Comparison of ENCODE assay signal across 11 mouse cellular contexts in the genomic region with DNA sequence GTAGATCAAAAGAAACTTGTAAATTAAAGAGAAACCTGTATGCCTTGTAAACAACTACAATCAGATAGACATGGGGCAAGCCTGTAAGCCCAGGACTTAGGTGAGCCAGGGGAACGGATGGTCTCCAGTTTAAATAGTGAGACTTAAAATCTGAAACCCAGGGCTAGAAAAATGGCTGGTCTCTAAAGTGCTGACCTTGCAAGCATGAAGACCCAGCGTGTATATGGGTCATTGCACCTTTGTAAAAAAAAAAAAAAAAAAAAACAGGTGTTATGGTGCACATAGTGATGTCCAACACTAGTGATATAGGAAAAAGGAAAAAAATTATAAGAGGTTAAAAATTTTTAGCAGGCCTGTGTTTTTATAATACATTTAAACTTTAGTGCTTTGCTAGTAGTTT. TPM values are rescaled to one million over a fixed set of nuclear protein-coding genes. Genes with fewer than 3 reads are reported as not detected.
DNase-seq lines count a peak whose midpoint lies in the region; ATAC-seq and TF ChIP-seq lines count a peak whose summit lies in the region.
"Had no signal": no experiment of that assay in that cellular context is flagged by ENCODE, and none has a peak within 500 bp of the region (broad histone marks: within the 10 kb centered on the region; RNA-seq: fewer than 3 reads in every experiment).

No protein-coding gene starts in this region.

- ATAC-seq in erythroblast, adult 5-6 weeks (replicated peaks; ENCODE audit: low FRiP score, poor library complexity, severe bottlenecking), result no peak
- ATAC-seq in liver, embryonic 11.5 days (replicated peaks; ENCODE audit: low FRiP score), result no peak
- ATAC-seq in limb, embryonic 13.5 days (ENCODE audit: low FRiP score, low read depth), result no peak
- ATAC-seq in midbrain, postnatal 0 days (ENCODE audit: low FRiP score), result no peak

- H3K9me3 ChIP-seq in erythroblast, embryonic 14.5 days (ENCODE audit: control insufficient read depth, low read length), result no peaks in the 10 kb centered on the region
- no peaks in the 10 kb centered on the region for H3K9me3 ChIP-seq in liver, embryonic 11.5 days (ENCODE audit: control insufficient read depth, low read length)
- no peaks in the 10 kb centered on the region for H3K9me3 ChIP-seq in limb, embryonic 13.5 days
- no peaks in the 10 kb centered on the region for H3K9me3 ChIP-seq in midbrain, postnatal 0 days (ENCODE audit: low read length)
- H3K9me3 ChIP-seq: stomach, embryonic 15.5 days had no signal

- no peak for TF ChIP-seq CTCF in midbrain, postnatal 0 days (IDR thresholded peaks at IDR 0.05)

- H3K27ac ChIP-seq in liver, embryonic 11.5 days (ENCODE audit: low read depth, low read length), result no peak overlapping the region
- no peak overlapping the region for H3K27ac ChIP-seq in limb, embryonic 13.5 days
- no peak overlapping the region for H3K27ac ChIP-seq in midbrain, postnatal 0 days (ENCODE audit: low read depth, low read length)
- H3K27ac ChIP-seq: stomach, embryonic 15.5 days had no signal

- no peak for DNase-seq in liver, embryonic 11.5 days (ENCODE audit: low spot score)
- DNase-seq in liver, result no peak
- DNase-seq in midbrain, postnatal 0 days (ENCODE audit: low spot score), result no peak
- DNase-seq in Muller cell, postnatal 12 days (ENCODE audit: inconsistent ontology term), result no peak
- no peak for DNase-seq in layer of hippocampus, postnatal 10 days (ENCODE audit: low spot score in 2 of 2)
- DNase-seq: cerebellum, adult 2 months had no signal

- peak overlapping the region; percentile 82 for H3K4me3 ChIP-seq in erythroblast, embryonic 14.5 days (replicated peaks)
- peak overlapping the region; percentile 81 for H3K4me3 ChIP-seq in liver, embryonic 11.5 days (ENCODE audit: low read depth, low read length)
- no peak overlapping the region for H3K4me3 ChIP-seq in limb, embryonic 13.5 days
- no peak overlapping the region for H3K4me3 ChIP-seq in midbrain, postnatal 0 days (ENCODE audit: low read depth, low read length)

- no peak overlapping the region for H3K9ac ChIP-seq in liver, embryonic 11.5 days (ENCODE audit: low read depth, low read length)
- H3K9ac ChIP-seq in limb, embryonic 13.5 days, result no peak overlapping the region
- no peak overlapping the region for H3K9ac ChIP-seq in midbrain, postnatal 0 days (replicated peaks; ENCODE audit: low read length, poor library complexity, severe bottlenecking)

- H3K4me2 ChIP-seq in liver, embryonic 11.5 days, result peak overlapping the region; percentile 70
- H3K4me2 ChIP-seq in limb, embryonic 13.5 days (replicated peaks), result peak overlapping the region; percentile 84
- peak overlapping the region; percentile 58; the same call in 1 of the 2 replicates for H3K4me2 ChIP-seq in midbrain, postnatal 0 days (ENCODE audit: low read depth, low read length, poor library complexity, severe bottlenecking)

- WGBS in liver, embryonic 11.5 days, result 78% methylated on average over 2 of the region's 2 CpGs
- WGBS in limb, embryonic 13.5 days, result 87% methylated on average over 2 of the region's 2 CpGs
- 72% methylated on average over 2 of the region's 2 CpGs for WGBS in midbrain, postnatal 0 days

- H3K36me3 ChIP-seq in erythroblast, embryonic 14.5 days (ENCODE audit: control insufficient read depth), result peaks cover 7% of the 10 kb centered on the region
- H3K36me3 ChIP-seq in liver, embryonic 11.5 days (ENCODE audit: control insufficient read depth, insufficient read depth, low read length), result no peaks in the 10 kb centered on the region
- no peaks in the 10 kb centered on the region for H3K36me3 ChIP-seq in limb, embryonic 13.5 days
- H3K36me3 ChIP-seq in midbrain, postnatal 0 days (ENCODE audit: insufficient read depth, low read length), result no peaks in the 10 kb centered on the region
- H3K36me3 ChIP-seq: stomach, embryonic 15.5 days had no signal

- H3K27me3 ChIP-seq in erythroblast, embryonic 14.5 days (ENCODE audit: control insufficient read depth), result no peaks in the 10 kb centered on the region
- H3K27me3 ChIP-seq in liver, embryonic 11.5 days (replicated peaks; ENCODE audit: control insufficient read depth, insufficient read depth, low read length), result no peaks in the 10 kb centered on the region
- no peaks in the 10 kb centered on the region for H3K27me3 ChIP-seq in limb, embryonic 13.5 days
- no peaks in the 10 kb centered on the region for H3K27me3 ChIP-seq in midbrain, postnatal 0 days (ENCODE audit: insufficient read depth, low read length)
- H3K27me3 ChIP-seq: stomach, embryonic 15.5 days had no signal

- H3K4me1 ChIP-seq in erythroblast, embryonic 14.5 days (ENCODE audit: control insufficient read depth), result peaks cover 30% of the 10 kb centered on the region
- peaks cover 6% of the 10 kb centered on the region; the same call in 1 of the 2 replicates for H3K4me1 ChIP-seq in liver, embryonic 11.5 days (replicated peaks; ENCODE audit: control insufficient read depth, insufficient read depth, low read length)
- peaks cover 7% of the 10 kb centered on the region for H3K4me1 ChIP-seq in limb, embryonic 13.5 days
- H3K4me1 ChIP-seq in midbrain, postnatal 0 days (ENCODE audit: insufficient read depth, low read length), result no peaks in the 10 kb centered on the region; the same call in 1 of the 2 replicates
- H3K4me1 ChIP-seq: stomach, embryonic 15.5 days had no signal

RNA-seq across cellular contexts. Expression of a gene that starts 1.1 kb away (rescaled TPM):
- polyA plus RNA-seq in erythroblast, embryonic 14.5 days (2012), result 0.33 and 0.39 TPM in 2 replicates
- total RNA-seq in erythroblast, adult 5-6 weeks (2015; ENCODE audit: low replicate concordance), result 227 and 257 TPM in 2 replicates
- total RNA-seq in erythroblast, adult 5-6 weeks (2017; ENCODE audit: low replicate concordance), result 281 and 320 TPM in 2 replicates
- 13.3 and 15.8 TPM in 2 replicates for polyA plus RNA-seq in liver, embryonic 11.5 days (2014; fragmentation: Nextera tagmentation; extraction: Ambion mirVana)
- polyA plus RNA-seq in limb, embryonic 13.5 days (2015; fragmentation: Nextera tagmentation; extraction: Ambion mirVana), result 17.8 and 18.5 TPM in 2 replicates
- total RNA-seq in midbrain, postnatal 0 days (2014; rRNA removed), result 12.1 and 14.4 TPM in 2 replicates
- 8.6 and 10.8 TPM in 2 replicates for polyA plus RNA-seq in midbrain, postnatal 0 days (2015; fragmentation: Nextera tagmentation; extraction: Ambion mirVana)
- total RNA-seq in layer of hippocampus, postnatal 10 days (2021), result 10 to 100 TPM; 16.1 to 18.5 TPM

RNA-seq across cellular contexts. Expression of a gene that starts 9.4 kb away (rescaled TPM):
- not detected in 2 replicates for polyA plus RNA-seq in erythroblast, embryonic 14.5 days (2012)
- total RNA-seq in erythroblast, adult 5-6 weeks (2015; ENCODE audit: low replicate concordance), result 1.5 and 3.1 TPM in 2 replicates
- total RNA-seq in erythroblast, adult 5-6 weeks (2017; ENCODE audit: low replicate concordance), result 2.4 and 3.6 TPM in 2 replicates
- 0.83 and 0.99 TPM in 2 replicates for polyA plus RNA-seq in liver, embryonic 11.5 days (2014; fragmentation: Nextera tagmentation; extraction: Ambion mirVana)
- 0.73 and 0.89 TPM in 2 replicates for polyA plus RNA-seq in limb, embryonic 13.5 days (2015; fragmentation: Nextera tagmentation; extraction: Ambion mirVana)
- total RNA-seq in midbrain, postnatal 0 days (2014; rRNA removed), result 0.11 and 0.33 TPM in 2 replicates
- 0.23 and 0.59 TPM in 2 replicates for polyA plus RNA-seq in midbrain, postnatal 0 days (2015; fragmentation: Nextera tagmentation; extraction: Ambion mirVana)
- total RNA-seq in layer of hippocampus, postnatal 10 days (2021), result 1 to 10 TPM in 1 of 2 experiments, under 1 TPM in 1; 0.71 to 1.0 TPM
- total RNA-seq: granulocyte monocyte progenitor cell, adult 5-6 weeks had no signal

Comparison
In these comparisons a context has a peak if more than half of its experiments do, and no peak if none do; other contexts are left out.
1. H3K4me3 ChIP-seq: peak in erythroblast, embryonic 14.5 days (single experiment) and liver, embryonic 11.5 days (single experiment); none in limb, embryonic 13.5 days (single experiment) and midbrain, postnatal 0 days (single experiment).
2. Peak in every context shown above with its lines, with median percentiles within 50 percentile points of each other: H3K4me2 ChIP-seq.